Mouse (Mus musculus): ENCODE measurements around the gene Cry1.
A peak's percentile ranks its signal among the peaks of the same experiment; 100 is the strongest.

Cry1 gene

DNA sequence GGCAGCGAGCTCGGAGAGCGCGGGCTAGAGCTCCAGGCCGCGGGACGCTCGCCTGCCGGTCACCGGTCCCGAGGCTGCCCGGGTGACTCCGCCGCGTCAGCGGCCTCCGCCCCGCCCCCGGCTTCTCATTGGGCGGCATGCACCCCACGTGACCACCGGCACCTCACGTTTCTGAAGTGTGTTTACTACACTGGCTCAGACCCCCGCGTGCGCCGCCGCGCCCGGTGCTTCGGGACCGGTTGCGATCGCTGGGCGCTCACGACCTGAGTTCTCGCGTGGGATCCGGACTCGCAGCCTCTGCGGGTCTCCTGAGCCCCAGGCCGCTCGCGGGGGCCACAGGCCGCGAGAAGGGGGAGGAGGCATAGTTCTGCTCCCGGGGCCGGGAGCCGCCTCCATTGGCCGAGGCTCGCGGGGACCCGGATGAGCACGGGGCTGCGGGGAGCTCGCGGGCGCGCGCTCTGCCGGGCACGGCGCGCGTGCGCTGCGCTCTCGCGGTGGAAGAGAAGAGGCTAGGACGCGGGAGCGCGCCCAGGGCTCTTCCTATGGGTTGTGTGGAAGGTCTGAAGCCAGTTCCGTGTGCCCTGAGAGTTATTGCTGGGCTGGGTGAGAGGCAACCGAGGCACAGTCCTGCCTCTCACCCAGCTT, at the start of gene Cry1:
TSS of gene Cry1 (minus strand) at position 101 of the 645 bp plus-strand sequence.
- peak; percentile 96 to 100 for DNase-seq (ENCODE audit: low spot score in 2 of 2)

GRCm38 (mm10) chr10:85221771-85222050, 36.8 kb upstream of the Cry1 start:
- DNase-seq (ENCODE audit: low spot score in 2 of 2): no peak

DNA sequence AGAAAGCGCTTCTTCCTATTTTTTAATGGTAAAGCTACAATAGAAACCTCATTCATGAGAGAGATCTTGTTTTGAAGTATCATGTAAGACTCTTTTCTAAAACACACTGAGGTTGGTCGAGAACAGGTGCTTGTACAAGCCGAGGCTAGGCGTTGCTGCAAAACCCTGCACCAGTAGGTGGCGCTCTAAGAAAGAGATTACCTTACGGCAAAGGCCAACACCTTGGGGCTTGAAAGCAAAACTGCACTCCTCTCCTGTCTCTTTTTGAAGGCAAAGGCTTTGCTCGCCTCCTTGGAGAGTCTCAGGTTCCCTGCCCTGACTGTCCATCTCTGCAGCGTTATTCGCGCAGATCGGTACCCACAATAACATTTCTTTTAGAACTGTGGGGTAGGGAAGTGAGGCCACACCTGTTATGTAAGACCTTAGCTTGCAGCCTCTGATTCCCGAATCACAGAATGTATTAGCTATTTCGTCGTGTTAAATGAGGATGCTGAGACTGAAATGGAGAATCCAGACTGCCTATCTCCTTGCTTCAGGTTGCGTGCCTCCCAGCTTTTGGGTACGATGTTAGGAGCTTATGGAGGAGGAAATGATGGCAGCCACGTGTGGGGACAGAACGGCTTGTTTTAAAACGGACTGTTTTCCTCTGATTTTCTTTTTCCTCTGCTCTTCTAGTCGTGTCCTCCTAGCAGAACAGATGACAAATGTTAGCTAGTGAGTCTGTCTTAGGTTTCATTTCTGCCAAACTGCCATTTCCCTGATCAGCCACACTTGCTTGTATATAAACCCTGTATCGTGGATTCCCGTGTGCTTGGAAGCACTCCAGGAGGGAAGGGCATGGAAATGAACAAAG, 36.3 kb upstream of the Cry1 start:
- DNase-seq (ENCODE audit: low spot score in 2 of 2): peak; percentile 59 to 74

DNA sequence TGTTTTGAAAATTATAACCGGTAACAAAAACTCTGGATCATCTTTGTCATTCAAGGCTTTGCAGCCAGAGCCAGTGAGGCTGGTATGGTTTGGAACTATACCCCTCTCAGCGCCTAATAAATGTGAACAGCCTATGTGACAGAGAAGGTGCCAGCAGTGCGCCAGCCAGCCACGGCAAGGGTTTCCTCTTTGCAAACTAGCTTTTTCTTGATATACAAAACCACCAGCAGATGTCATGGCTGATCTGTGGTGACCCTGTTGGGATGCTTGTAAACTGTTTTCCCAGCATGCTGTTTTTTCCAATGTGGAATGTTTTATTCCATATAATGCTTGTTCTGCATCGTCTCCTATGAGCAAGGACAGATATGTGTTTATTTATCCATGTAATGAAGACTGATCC, 30.0 kb upstream of the Cry1 start:
- no peak for DNase-seq (ENCODE audit: low spot score in 2 of 2)

DNA sequence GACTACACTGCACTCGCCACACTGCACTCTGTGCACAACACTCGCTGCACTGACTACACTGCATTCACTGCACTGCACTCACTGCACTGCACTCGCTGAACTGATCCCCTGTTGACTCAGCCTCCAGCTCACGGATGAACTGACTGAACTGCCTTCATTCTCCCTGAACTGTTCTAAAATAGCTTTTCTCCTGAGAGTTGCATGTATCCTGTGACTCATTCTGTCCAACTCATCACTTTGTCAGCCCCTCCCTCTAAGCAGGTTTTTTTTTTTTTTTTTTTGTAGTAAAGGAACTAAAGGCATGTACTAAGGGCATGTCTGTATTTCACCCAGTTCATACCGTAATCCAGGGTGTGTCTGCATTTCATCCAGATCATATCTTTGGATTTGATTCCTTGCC, 26.8 kb upstream of the Cry1 start:
- DNase-seq (ENCODE audit: low spot score in 2 of 2): no peak

DNA sequence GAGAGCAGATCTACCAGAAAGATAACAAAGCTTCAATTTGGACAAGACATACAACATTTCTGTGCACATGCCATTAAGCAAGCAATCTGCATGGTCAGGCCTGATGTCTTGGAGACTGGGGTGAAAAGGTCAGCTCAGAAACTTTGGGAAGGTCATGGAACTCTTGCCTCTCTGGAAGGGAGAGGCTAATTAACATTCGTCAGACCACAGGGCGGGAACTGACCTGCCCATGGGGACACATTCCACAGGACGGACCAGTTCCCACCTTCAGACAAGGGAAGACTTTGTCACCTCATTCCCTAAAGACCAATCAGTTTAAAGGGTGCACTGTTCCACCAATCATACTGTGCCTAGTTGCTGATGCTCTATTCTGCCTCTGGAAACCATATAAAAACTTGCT, 25.3 kb upstream of the Cry1 start:
- no peak for DNase-seq (ENCODE audit: low spot score in 2 of 2)

DNA sequence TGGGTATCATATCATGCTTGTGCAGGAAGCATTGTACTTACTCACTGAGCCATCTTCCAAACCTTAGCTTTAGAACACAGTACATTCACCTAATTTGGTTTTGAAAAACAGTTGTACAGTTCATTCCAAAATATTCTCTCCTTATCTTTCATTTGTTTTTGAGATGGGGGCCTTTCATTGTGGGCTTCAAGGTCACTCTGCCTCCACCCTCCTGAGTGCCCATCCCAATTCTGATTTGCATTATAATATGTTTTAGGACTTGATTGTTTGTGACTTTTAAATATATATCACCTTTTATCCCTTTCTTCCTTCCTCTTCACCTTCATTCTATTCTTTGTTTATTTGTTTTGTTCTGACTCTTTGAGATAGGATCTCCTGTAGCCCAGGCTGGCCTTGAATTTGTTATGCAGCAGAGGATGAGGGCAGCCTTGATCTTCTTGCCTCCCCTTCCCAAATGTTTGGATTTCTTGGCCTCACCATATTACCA, 24.3 kb upstream of the Cry1 start:
- no peak for DNase-seq (ENCODE audit: low spot score in 2 of 2)

DNA sequence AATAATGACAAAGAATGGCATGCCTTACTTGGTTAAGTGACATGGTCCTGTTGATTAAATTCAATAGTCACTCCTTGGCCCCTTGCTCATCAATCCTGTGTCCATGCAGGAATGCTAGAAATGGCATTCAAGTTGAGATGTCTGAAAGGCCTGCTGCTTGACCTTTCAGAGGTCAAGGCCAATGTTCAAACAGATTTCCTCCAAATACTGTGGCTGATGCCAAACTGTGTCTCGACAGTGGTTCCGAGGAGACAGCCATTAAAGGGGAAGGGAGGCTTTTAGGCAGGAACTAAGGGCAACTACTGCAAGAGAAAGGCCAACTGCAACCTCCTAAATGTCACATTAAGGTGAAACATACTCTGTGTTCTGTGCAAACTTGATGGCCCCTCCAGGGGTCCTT, 20.5 kb upstream of the Cry1 start:
- no peak for DNase-seq (ENCODE audit: low spot score in 2 of 2)

GRCm38 (mm10) chr10:85204255-85204855, 19.5 kb upstream of the Cry1 start:
- no peak for DNase-seq (ENCODE audit: low spot score in 2 of 2)

DNA sequence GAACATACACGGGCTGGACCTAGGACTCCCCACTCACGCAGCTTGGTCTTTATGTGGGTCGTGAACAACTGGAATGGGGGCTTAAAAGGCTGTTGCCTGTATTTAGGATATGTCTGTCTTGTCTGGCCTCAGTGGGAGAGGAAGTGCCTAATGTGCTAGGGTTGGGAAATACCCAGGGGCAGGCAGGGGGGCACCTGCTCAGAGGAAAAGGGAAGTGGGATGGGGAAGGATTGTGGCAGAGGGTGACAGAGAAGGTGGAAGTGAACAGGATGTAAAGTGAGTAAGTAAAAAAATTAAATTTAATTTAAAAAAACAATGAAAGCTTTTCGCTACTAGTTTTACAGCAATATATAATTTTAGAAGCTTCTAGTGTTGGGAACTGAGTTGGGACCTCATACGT, 9.7 kb upstream of the Cry1 start:
- no peak for DNase-seq (ENCODE audit: low spot score in 2 of 2)

GRCm38 (mm10) chr10:85193321-85193720, 8.5 kb upstream of the Cry1 start:
- DNase-seq (ENCODE audit: low spot score in 2 of 2): no peak

- DNase-seq (ENCODE audit: low spot score in 2 of 2): no peak
These were observed 5.8 kb upstream of the Cry1 start for GRCm38 (mm10) chr10:85190652-85191051.

DNA sequence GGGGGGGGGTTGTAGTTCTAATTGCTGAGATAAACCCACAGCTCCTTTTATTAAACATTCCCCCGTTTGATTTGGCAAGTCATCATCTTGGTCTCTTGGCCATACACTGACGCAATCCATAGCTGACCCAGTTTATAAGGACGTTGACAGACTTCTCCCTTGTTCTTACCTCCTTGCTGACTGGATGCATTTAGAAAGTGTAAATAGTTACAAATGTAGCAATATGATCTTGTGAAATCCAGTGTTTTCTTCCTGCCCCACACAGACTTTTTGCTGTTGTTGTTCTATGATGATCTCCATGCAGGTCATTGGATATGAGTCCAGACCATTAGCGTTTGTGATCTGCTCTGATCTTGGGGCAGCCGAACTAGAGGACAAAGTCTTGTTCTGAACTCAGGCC, 5.1 kb upstream of the Cry1 start:
- no peak for DNase-seq (ENCODE audit: low spot score in 2 of 2)

DNA sequence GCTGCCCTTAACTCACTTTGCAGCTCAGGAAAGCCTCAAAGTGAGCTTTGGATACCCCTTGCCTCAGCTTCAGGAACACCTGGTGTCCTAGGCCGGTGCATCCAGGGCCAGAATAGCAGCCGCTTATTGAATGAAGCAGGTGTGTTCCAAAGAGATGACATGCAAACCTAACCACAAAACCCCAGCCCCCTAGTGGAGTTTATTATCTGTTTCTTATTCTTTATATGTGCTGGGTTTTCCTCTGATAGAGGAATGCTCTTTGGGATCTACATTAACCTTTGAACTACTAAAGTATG, 1.6 kb upstream of the Cry1 start:
- no peak for DNase-seq (ENCODE audit: low spot score in 2 of 2)

DNA sequence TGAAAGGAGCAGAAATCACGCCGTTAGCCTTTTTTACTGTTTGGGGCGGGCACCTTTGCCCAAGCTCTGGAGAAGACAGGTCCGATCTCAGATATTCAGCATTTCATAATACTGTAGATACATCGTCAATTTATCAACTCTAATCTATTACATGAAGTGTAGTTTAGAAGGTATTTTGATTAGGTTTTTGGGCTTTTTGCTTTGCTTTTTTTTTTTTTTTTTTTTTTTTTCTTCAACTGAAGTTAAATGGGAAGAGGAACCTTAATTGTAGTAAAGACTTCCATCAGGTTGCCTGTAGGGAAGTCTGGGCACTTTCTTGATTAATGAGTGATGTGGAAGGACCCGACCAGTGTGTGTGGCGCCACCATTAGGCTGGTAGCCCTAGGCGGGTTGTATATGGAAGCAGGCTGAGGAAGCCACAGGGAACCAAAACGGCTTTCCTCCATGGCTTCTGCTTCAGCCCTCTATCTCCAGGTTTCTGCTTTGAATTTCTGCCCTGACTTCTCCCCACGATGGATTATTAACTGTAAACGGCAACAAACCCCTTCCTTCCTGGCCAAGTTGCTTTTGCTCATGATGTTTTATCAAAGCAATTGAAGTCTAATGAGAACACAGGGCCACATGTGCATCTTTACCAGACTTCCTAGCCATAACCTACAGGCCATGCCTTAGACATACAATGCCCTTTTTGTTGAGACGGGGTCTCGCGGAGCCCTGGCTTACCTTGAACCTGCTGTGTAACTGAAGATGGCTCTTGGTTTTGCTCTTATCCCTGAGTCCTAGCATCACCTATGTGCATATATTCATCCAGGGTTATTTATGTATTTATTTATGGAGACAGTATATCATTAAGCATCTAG, 1.0 kb upstream of the Cry1 start:
- no peak for DNase-seq (ENCODE audit: low spot score in 2 of 2)

DNA sequence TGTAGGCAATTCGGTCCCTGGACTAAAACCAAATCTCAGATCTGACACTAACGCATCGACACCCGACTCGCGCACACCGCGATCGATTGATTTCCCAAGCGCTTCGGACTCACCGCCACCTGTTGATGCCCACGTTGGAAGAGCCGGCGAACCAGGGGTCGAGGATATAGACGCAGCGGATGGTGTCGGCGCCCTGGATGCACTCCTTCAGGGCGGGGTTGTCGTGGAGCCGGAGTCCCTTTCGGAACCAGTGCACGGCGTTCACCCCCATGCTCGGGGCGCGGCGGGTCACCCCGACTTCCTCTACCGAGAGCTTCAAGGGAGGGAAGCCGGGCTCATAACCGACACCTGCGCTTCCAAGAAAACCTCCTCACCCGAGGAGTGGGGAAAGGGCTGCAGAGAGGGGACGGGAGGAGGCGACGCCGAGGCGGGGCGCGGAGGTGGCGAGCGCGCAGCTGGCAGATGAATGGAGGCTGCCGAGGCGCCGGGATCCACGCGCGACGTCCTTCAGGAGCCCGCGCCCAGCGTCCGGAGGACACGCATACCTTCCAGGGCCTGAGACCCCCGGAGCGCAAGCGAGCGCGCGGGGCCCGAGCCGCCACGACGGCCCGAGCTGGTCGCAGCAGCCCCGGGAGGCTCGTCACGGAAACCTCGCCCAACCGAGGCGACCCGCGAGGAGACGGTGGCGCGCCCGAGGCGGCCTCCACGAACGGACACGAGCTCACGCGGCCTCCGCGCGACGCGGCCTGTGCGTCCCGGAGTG, 482 bp downstream of the Cry1 start:
- DNase-seq (ENCODE audit: low spot score in 2 of 2): peak; percentile 23 to 49

GRCm38 (mm10) chr10:85183619-85184018, 1.2 kb downstream of the Cry1 start:
- DNase-seq (ENCODE audit: low spot score in 2 of 2): peak in 1 of 2 experiments; percentile 39

DNA sequence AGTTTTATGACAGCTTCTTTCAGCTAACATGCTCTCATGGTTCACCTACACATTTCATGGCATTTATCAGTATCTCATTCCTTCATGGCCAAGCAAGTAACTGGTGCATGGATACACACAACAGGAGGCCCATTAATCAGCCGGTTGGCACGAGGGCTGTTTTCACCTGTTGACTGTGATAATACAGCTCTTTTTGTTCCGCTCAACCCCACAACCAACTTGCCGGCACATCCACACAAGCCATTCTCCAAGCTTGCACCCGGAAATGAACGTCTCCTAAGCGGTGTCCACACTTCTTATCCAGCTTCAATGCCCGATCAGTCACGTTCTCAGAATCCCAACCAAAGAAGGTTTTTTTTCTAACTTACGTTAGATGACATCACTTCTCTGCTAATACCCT, 2.1 kb downstream of the Cry1 start:
- no peak for DNase-seq (ENCODE audit: low spot score in 2 of 2)

DNA sequence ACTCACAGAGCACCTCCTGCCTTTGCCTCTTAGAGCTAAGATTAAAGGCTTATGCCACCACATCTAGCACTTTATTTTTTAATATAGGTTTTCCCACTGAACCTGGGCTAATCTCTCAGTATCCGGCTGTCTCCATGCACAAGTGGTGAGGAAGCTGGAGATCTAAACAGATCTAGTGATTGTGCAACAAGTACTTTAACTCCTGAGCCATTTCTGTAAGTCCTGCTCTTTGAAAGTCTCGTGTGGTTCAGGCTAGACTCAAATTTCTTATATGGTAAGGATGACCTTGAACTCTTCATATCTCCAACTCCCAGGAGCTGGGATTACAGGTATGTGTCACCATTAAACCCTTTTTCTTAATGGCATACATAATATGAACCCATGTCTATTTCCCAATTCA, 8.2 kb downstream of the Cry1 start:
- DNase-seq (ENCODE audit: low spot score in 2 of 2): no peak

DNA sequence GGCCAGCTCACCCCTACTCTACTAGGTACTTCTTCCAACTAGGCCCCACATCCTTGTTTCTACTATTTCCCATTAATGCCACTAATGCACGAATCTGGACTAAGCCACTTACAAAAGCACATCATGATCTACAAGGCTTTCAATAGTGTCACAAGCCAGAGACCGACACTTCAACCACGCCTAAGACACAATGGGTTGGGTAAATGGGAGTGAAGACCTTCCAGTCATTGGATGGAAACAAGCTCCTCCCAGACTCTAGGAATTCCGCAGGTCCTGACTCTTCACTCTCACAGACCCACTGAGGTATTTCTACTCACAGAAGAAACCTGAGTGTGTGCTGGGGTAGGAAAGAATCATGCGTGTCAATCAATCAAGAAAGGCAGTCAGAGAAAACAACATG, 19.6 kb downstream of the Cry1 start:
- DNase-seq (ENCODE audit: low spot score in 2 of 2): no peak

DNA sequence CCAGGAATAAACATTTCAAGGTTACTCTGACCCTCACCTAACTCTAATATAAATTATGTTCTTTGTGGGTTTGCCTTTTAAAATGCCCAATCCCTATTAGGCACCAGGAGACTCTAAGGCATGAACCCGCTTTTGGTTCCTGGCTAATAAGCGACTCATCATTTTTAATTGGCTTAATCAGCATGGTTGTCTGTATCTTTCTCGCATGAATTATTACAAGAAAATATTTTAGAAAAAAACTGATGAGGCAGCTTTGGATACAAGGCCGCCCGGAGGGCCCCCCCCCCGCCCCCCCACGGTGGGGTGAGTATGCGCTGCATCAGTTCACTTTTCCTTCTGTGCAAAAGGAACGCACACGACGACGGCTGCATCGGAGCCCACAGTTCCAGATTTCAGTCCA, 20.1 kb downstream of the Cry1 start:
- no peak for DNase-seq (ENCODE audit: low spot score in 2 of 2)

Measured in urinary bladder, adult 18-20 months (tissue).